Mouse (Mus musculus) heart, embryonic 11.5 days (tissue): ENCODE measurements around the gene Fnbp1. TPM values are rescaled to one million over a fixed set of nuclear protein-coding genes. Genes with fewer than 3 reads are reported as not detected.

ENCODE experiments used
- ATAC-seq: fragments of 200-750 bp; cut with Nextera tagmentation; replicated peaks from 2 replicates; pipeline ENCODE4 v1.8.0; 2017; ENCODE audit warnings: moderate library complexity; ENCODE audit not compliant: insufficient number of reproducible peaks, low FRiP score, low TSS enrichment
- H3K27ac ChIP-seq: fragments of 300-500 bp; sonication (generic); 2 replicates; pipeline ENCODE4 v1.5.1; 2014; ENCODE audit warnings: mild to moderate bottlenecking, low read depth, low read length
- H3K27me3 ChIP-seq: fragments of 300-500 bp; sonication (generic); 2 replicates; pipeline ENCODE4 v1.6.1; 2014; ENCODE audit warnings: mild to moderate bottlenecking, low read length, mixed read lengths; ENCODE audit not compliant: control insufficient read depth, insufficient read depth
- H3K36me3 ChIP-seq: fragments of 300-500 bp; sonication (generic); 2 replicates; pipeline ENCODE4 v1.6.1; 2014; ENCODE audit warnings: mild to moderate bottlenecking, low read length, moderate library complexity, mixed read lengths; ENCODE audit not compliant: control insufficient read depth, insufficient read depth
- H3K4me1 ChIP-seq: fragments of 300-500 bp; sonication (generic); 2 replicates; pipeline ENCODE4 v1.6.1; 2014; ENCODE audit warnings: low read length; ENCODE audit not compliant: control insufficient read depth, insufficient read depth
- H3K4me2 ChIP-seq: fragments of 300-500 bp; sonication (generic); 2 replicates; pipeline ENCODE4 v1.6.1; 2014; ENCODE audit warnings: mild to moderate bottlenecking, moderate library complexity
- H3K4me3 ChIP-seq: fragments of 300-500 bp; sonication (generic); 2 replicates; pipeline ENCODE4 v1.5.1; 2014; ENCODE audit warnings: low read depth, low read length
- H3K9ac ChIP-seq: fragments of 300-500 bp; sonication (generic); 2 replicates; pipeline ENCODE4 v1.6.1; 2014; ENCODE audit warnings: mild to moderate bottlenecking, low read depth, low read length, moderate library complexity
- H3K9me3 ChIP-seq: fragments of 300-500 bp; sonication (generic); replicated peaks from 2 replicates; pipeline ENCODE4 v1.6.1; 2016; ENCODE audit warnings: low read length; ENCODE audit not compliant: control insufficient read depth
- WGBS: fragments of 180-500 bp; shearing (Covaris S2); extraction: QIAGEN DNeasy Blood & Tissue Kit; methylation state at CpG from one replicate; pipeline ENCODE4 v1.1.7; 2014; ENCODE audit not compliant: insufficient replicate concordance; 5-methylcytosine and 5-hydroxymethylcytosine counted together
- polyA plus RNA-seq: library from polyadenylated mRNA; unstranded; fragments of >200 nt; fragmentation: Nextera tagmentation; extraction: Ambion mirVana; gene quantifications from 2 replicates; pipeline ENCODE4 v1.2.1, GENCODE M21; 2014

The Fnbp1 gene
- polyA plus RNA-seq, 1 experiment from 2014 or later: 19.5 TPM

- no peak for ATAC-seq
- Histone ChIP-seq H3K4me3 (no peak overlapping the region), H3K27me3 (no peaks in the 10 kb centered on the region), H3K4me1 (peaks cover 11% of the 10 kb centered on the region; the same call in 1 of the 2 replicates), H3K27ac (no peak overlapping the region), H3K4me2 (no peak overlapping the region), H3K9me3 (no peaks in the 10 kb centered on the region), H3K36me3 (peaks cover 6% of the 10 kb centered on the region; the same call in 1 of the 2 replicates), H3K9ac (no peak overlapping the region)
- 78% methylated on average over 5 of the region's 5 CpGs for WGBS
Measured at GRCm38 (mm10) chr2:31023940-31024339, 117.9 kb downstream of the Fnbp1 start.

GRCm38 (mm10) chr2:31020202-31020601, 121.6 kb downstream of the Fnbp1 start:
- Histone ChIP-seq H3K9ac (no peak overlapping the region), H3K4me1 (no peaks in the 10 kb centered on the region), H3K9me3 (no peaks in the 10 kb centered on the region), H3K27ac (no peak overlapping the region), H3K4me3 (no peak overlapping the region), H3K4me2 (no peak overlapping the region), H3K36me3 (peaks cover 16% of the 10 kb centered on the region), H3K27me3 (no peaks in the 10 kb centered on the region)
- WGBS: 92% methylated on average over 2 of the region's 2 CpGs
- no peak for ATAC-seq

- Histone ChIP-seq H3K9me3 (no peaks in the 10 kb centered on the region), H3K36me3 (peaks cover 16% of the 10 kb centered on the region), H3K4me2 (no peak overlapping the region), H3K9ac (no peak overlapping the region), H3K27me3 (no peaks in the 10 kb centered on the region), H3K27ac (no peak overlapping the region), H3K4me3 (no peak overlapping the region), H3K4me1 (no peaks in the 10 kb centered on the region)
- WGBS: 87% methylated on average over 8 of the region's 8 CpGs
- ATAC-seq: no peak
Measured at GRCm38 (mm10) chr2:31019011-31019410, 122.8 kb downstream of the Fnbp1 start.

- no peaks in the 10 kb centered on the region for H3K27me3 ChIP-seq
- no peaks in the 10 kb centered on the region for H3K9me3 ChIP-seq
- no peak overlapping the region for H3K4me3 ChIP-seq
- H3K36me3 ChIP-seq: peaks cover 16% of the 10 kb centered on the region
- no peaks in the 10 kb centered on the region for H3K4me1 ChIP-seq
- no peak overlapping the region for H3K27ac ChIP-seq
- no peak overlapping the region for H3K4me2 ChIP-seq
- no peak overlapping the region for H3K9ac ChIP-seq
- no peak for ATAC-seq
- WGBS: 82% methylated on average over 8 of the region's 8 CpGs
Measured at GRCm38 (mm10) chr2:31018519-31018918, 123.3 kb downstream of the Fnbp1 start.

GRCm38 (mm10) chr2:31017625-31018317, 124.0 kb downstream of the Fnbp1 start:
- Histone ChIP-seq H3K4me1 (no peaks in the 10 kb centered on the region), H3K4me3 (no peak overlapping the region), H3K9ac (no peak overlapping the region), H3K27ac (no peak overlapping the region), H3K36me3 (peaks cover 16% of the 10 kb centered on the region), H3K9me3 (no peaks in the 10 kb centered on the region), H3K27me3 (no peaks in the 10 kb centered on the region), H3K4me2 (no peak overlapping the region)
- 0 out of 2 replicates have a peak, but pooled peaks have one; percentile 24 for ATAC-seq
- 84% methylated on average over 18 of the region's 18 CpGs for WGBS

- H3K4me2 ChIP-seq: no peak overlapping the region
- H3K4me3 ChIP-seq: no peak overlapping the region
- H3K9me3 ChIP-seq: no peaks in the 10 kb centered on the region
- ATAC-seq: no peak
- no peak overlapping the region for H3K27ac ChIP-seq
- H3K36me3 ChIP-seq: peaks cover 14% of the 10 kb centered on the region
- H3K4me1 ChIP-seq: no peaks in the 10 kb centered on the region
- no peak overlapping the region for H3K9ac ChIP-seq
- no peaks in the 10 kb centered on the region for H3K27me3 ChIP-seq
- WGBS: 69% methylated on average over 14 of the region's 14 CpGs
Measured at GRCm38 (mm10) chr2:31013371-31014120, 128.3 kb downstream of the Fnbp1 start.

GRCm38 (mm10) chr2:31007208-31007607, 134.6 kb downstream of the Fnbp1 start:
- no peak for ATAC-seq
- H3K4me2 ChIP-seq: no peak overlapping the region; the same call in 1 of the 2 replicates
- 77% methylated on average over 5 of the region's 5 CpGs for WGBS
- peak overlapping the region; percentile 78 for H3K27ac ChIP-seq
- peaks cover 26% of the 10 kb centered on the region for H3K4me1 ChIP-seq
- peak overlapping the region; percentile 57 for H3K9ac ChIP-seq
- no peaks in the 10 kb centered on the region for H3K27me3 ChIP-seq
- H3K9me3 ChIP-seq: no peaks in the 10 kb centered on the region
- no peak overlapping the region for H3K4me3 ChIP-seq
- peaks cover 11% of the 10 kb centered on the region; the same call in 1 of the 2 replicates for H3K36me3 ChIP-seq

GRCm38 (mm10) chr2:31006434-31006833, 135.4 kb downstream of the Fnbp1 start:
- peak overlapping the region; percentile 57 for H3K9ac ChIP-seq
- H3K9me3 ChIP-seq: no peaks in the 10 kb centered on the region
- peak overlapping the region; percentile 43 for H3K4me2 ChIP-seq
- peak; percentile 68 for ATAC-seq
- peaks cover 11% of the 10 kb centered on the region; the same call in 1 of the 2 replicates for H3K36me3 ChIP-seq
- H3K4me1 ChIP-seq: peaks cover 26% of the 10 kb centered on the region
- no peaks in the 10 kb centered on the region for H3K27me3 ChIP-seq
- peak overlapping the region; percentile 78 for H3K27ac ChIP-seq
- H3K4me3 ChIP-seq: no peak overlapping the region
- 22% methylated on average over 5 of the region's 5 CpGs for WGBS
